In genomic region chr2:131344449-131344848, GRCm38 (mm10) we compare ENCODE assay signal across 11 mouse cellular contexts. TPM values are rescaled to one million over a fixed set of nuclear protein-coding genes. Genes with fewer than 3 reads are reported as not detected.
DNase-seq lines count a peak whose midpoint lies in the region; ATAC-seq and TF ChIP-seq lines count a peak whose summit lies in the region.
"Had no signal": no experiment of that assay in that cellular context is flagged by ENCODE, and none has a peak within 500 bp of the region (broad histone marks: within the 10 kb centered on the region; RNA-seq: fewer than 3 reads in every experiment).

No protein-coding gene starts in this region.

- H3K27me3 ChIP-seq in lung, embryonic 15.5 days = no peaks in the 10 kb centered on the region
- H3K27me3 ChIP-seq: forebrain, embryonic 12.5 days; neural tube, embryonic 13.5 days had no signal

- DNase-seq in frontal cortex, postnatal 25 days (ENCODE audit: low spot score in 2 of 2) = no peak
- no peak for DNase-seq in lung, adult 2 months
- peak; percentile 82 for DNase-seq in fibroblast of lung, adult 2 months (ENCODE audit: low read depth)
- DNase-seq in layer of hippocampus, postnatal 14 days (ENCODE audit: low spot score in 2 of 2) = peak; percentile 28 to 79
- DNase-seq in natural killer cell, adult 2 months (ENCODE audit: low spot score in 2 of 2) = no peak
- DNase-seq in retina, postnatal 1 day = no peak

- no peaks in the 10 kb centered on the region for H3K9me3 ChIP-seq in lung, embryonic 15.5 days
- H3K9me3 ChIP-seq: forebrain, embryonic 12.5 days; neural tube, embryonic 13.5 days had no signal

- TF ChIP-seq CTCF in lung, adult 2 months (IDR thresholded peaks at IDR 0.05; ENCODE audit: insufficient read depth, low read length) = no peak

- no peak overlapping the region for H3K4me2 ChIP-seq in lung, embryonic 15.5 days
- H3K4me2 ChIP-seq: forebrain, embryonic 12.5 days; neural tube, embryonic 13.5 days had no signal

- ATAC-seq in frontal cortex, adult (ENCODE audit: low TSS enrichment) = peak; percentile 35; the same call in 1 of the 2 replicates
- ATAC-seq in lung, embryonic 15.5 days (ENCODE audit: borderline replicate concordance, extremely low read depth, low FRiP score, low TSS enrichment) = 0 out of 2 replicates have a peak, but pooled peaks have one; percentile 11

- TF ChIP-seq POLR2A in lung, adult 2 months (IDR thresholded peaks at IDR 0.05; ENCODE audit: borderline replicate concordance, extremely low read depth, low read depth, low read length) = no peak

- peak overlapping the region; percentile 64; the same call in 1 of the 2 replicates for H3K27ac ChIP-seq in lung, embryonic 15.5 days
- H3K27ac ChIP-seq: forebrain, embryonic 12.5 days; macrophage; neural tube, embryonic 13.5 days had no signal

- no peak overlapping the region for H3K9ac ChIP-seq in lung, embryonic 15.5 days
- H3K9ac ChIP-seq: forebrain, embryonic 12.5 days; neural tube, embryonic 13.5 days had no signal

- peaks cover 11% of the 10 kb centered on the region; the same call in 1 of the 2 replicates for H3K4me1 ChIP-seq in lung, embryonic 15.5 days
- H3K4me1 ChIP-seq in lung, adult 2 months (ENCODE audit: control insufficient read depth, insufficient read depth, low read length) = no peaks in the 10 kb centered on the region

- WGBS in lung, embryonic 15.5 days = 58% methylated on average over 3 of the region's 3 CpGs
- 56% methylated on average over 3 of the region's 3 CpGs for WGBS in lung, adult 2 months

- no peaks in the 10 kb centered on the region for H3K36me3 ChIP-seq in lung, embryonic 15.5 days
- H3K36me3 ChIP-seq: forebrain, embryonic 12.5 days; neural tube, embryonic 13.5 days had no signal

- no peak overlapping the region for H3K4me3 ChIP-seq in lung, embryonic 15.5 days
- H3K4me3 ChIP-seq in lung, adult 2 months (replicated peaks; ENCODE audit: extremely low read depth, low read depth, low read length) = no peak overlapping the region
- H3K4me3 ChIP-seq: forebrain, embryonic 12.5 days; neural tube, embryonic 13.5 days had no signal

RNA-seq across cellular contexts. Expression of gene Rnf24, which starts 8.2 kb away (rescaled TPM):
- 4.4 and 5.2 TPM in 2 replicates for polyA plus RNA-seq in lung, embryonic 15.5 days (2015; fragmentation: Nextera tagmentation; extraction: Ambion mirVana)
- 2.1 and 3.6 TPM in 2 replicates for polyA plus RNA-seq in lung, adult 2 months (2012; rRNA removed)
- total RNA-seq in layer of hippocampus, postnatal 14 days (2021) = 10 to 100 TPM; 25.5 to 29.1 TPM

Comparison
In these comparisons a context has a peak if more than half of its experiments do, and no peak if none do; other contexts are left out.
1. DNase-seq: peak in fibroblast of lung, adult 2 months (single experiment) and layer of hippocampus, postnatal 14 days (2 of 2); none in frontal cortex, postnatal 25 days (0 of 2), lung, adult 2 months (single experiment), natural killer cell, adult 2 months (0 of 2) and retina, postnatal 1 day (single experiment).